Mouse (Mus musculus) megakaryocyte, embryonic 14.5 days (primary cell): ENCODE results near the gene Gm10447. TPM values are rescaled to one million over a fixed set of nuclear protein-coding genes. Genes with fewer than 3 reads are reported as not detected.
"Not testable (repeated sequence)": the region's sequence is repeated elsewhere in the genome, so short reads cannot be mapped to it uniquely, and the experiment has no call there.

ENCODE experiments used
- H3K27me3 ChIP-seq: replicated peaks from 2 replicates; pipeline ENCODE3; 2012; ENCODE audit warnings: inconsistent platforms
- H3K36me3 ChIP-seq: replicated peaks from 2 replicates; pipeline ENCODE3; 2012; ENCODE audit warnings: low read length, inconsistent platforms, mixed read lengths
- H3K4me1 ChIP-seq: 2 replicates; pipeline ENCODE4 v1.6.1; 2012; ENCODE audit warnings: inconsistent platforms
- H3K4me3 ChIP-seq: replicated peaks from 2 replicates; pipeline ENCODE3; 2012; ENCODE audit warnings: moderate library complexity, mild to moderate bottlenecking, inconsistent platforms
- H3K9me3 ChIP-seq: 2 replicates; pipeline ENCODE4 v1.6.1; 2012; ENCODE audit warnings: inconsistent platforms
- FLI1 ChIP-seq: IDR thresholded peaks from 2 replicates; pipeline ENCODE4 v1.6.1; 2012; ENCODE audit warnings: low read length, inconsistent platforms, mixed read lengths
- GATA1 ChIP-seq: IDR thresholded peaks from 3 replicates; pipeline ENCODE4 v1.6.1; 2012; ENCODE audit warnings: mixed read lengths, low read length, inconsistent platforms, borderline replicate concordance
- polyA plus RNA-seq: library from polyadenylated mRNA; stranded (reverse); fragments of >175 nt; gene quantifications from 2 replicates; pipeline ENCODE4 v1.2.3, GENCODE M21; 2012; ENCODE audit warnings: low replicate concordance; ENCODE audit not compliant: insufficient read depth

Gene Gm10447
- polyA plus RNA-seq, 1 experiment = not detected

DNA sequence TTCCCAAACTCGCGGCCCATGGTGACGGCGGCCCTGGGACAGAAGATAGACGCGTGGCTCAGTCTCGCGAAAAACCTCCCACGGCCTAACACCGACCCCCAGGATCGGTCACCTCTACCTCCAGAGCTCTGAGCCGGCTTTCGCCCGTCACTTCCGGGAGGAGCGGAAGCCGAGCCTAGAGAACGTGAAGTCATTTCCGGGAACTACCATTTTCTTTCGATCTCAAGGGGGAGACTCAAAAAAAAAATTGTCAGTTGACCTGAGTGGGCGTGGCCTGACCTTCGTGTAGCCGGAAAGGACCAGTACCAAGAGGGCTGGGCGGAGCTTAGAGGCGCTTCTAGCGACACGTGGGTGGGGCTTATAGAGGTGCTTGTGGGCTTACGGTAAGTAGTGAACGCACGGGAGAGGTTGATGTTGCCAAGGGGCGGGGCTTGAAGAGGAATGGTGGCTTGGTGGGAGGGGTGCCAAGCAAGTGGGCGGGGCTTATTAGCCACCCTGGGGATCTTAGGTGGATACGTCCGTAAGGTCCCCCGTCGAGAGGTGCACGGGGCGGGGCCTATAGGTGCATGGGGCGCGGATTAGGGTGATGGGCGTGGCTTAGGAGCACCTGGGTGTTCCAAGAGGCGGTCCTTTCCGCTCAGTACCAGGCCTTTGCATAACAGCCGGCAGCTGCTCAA is 26.1 kb downstream of the Gm10447 start, which contains the start of the genes Uqcrq and Gdf9:
TSS of gene Uqcrq (minus strand) at position 162 of the 677 bp plus-strand sequence.
TSS of gene Gdf9 (plus strand) at position 354 of the 677 bp plus-strand sequence.
- no peaks in the 10 kb centered on the region for H3K27me3 ChIP-seq
- no peaks in the 10 kb centered on the region for H3K9me3 ChIP-seq
- TF ChIP-seq GATA1 (no peak), FLI1 (0 out of 2 replicates have a peak, but pooled peaks have one; percentile 32)
- peak within 1 kb of the TSS; percentile 98 for H3K4me3 ChIP-seq
- H3K36me3 ChIP-seq = peaks cover 25% of the 10 kb centered on the region
- peaks cover 61% of the 10 kb centered on the region for H3K4me1 ChIP-seq

DNA sequence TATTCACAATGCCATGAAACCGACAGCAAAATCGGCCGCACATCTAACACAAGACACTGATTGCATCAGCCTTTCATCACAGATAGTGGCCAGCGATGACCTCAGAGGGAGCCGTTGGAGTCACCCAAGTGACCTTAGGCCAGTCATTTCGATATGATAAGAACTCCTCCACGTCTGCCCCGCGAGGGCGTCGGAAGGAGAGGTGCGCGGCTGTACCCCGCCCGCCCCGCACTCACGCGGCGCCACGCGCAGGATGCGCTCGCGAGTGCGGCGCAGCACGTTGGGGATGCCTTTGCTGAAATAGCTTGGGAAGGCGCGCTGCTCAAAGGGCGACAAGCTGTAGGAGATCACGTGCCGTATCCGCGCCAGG is 26.6 kb downstream of the Gm10447 start:
- TF ChIP-seq GATA1 = no peak
- Histone ChIP-seq H3K36me3 (peaks cover 30% of the 10 kb centered on the region), H3K9me3 (no peaks in the 10 kb centered on the region), H3K27me3 (no peaks in the 10 kb centered on the region), H3K4me1 (peaks cover 61% of the 10 kb centered on the region), H3K4me3 (peak overlapping the region; percentile 98)

DNA sequence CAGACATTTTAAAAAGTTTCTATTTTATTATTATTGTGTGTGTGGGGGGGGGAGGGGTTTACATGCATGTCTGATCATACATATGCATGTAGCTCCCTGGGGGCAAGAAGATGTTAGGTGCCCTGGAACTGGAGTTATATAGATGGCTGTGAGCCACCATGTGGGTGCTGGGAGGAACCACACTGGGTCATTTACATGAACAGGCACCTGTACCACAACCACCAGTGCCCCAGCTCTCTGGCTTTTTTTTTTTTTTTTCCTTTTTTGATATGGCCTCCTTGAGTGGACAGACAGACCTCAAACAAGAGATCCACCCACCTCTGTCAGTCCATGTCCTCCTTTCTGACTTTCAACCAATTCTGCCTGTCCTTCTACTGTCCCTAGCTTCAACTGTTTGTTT is 27.7 kb downstream of the Gm10447 start:
- Histone ChIP-seq H3K4me3 (peak overlapping the region; percentile 98), H3K4me1 (peaks cover 59% of the 10 kb centered on the region)

DNA sequence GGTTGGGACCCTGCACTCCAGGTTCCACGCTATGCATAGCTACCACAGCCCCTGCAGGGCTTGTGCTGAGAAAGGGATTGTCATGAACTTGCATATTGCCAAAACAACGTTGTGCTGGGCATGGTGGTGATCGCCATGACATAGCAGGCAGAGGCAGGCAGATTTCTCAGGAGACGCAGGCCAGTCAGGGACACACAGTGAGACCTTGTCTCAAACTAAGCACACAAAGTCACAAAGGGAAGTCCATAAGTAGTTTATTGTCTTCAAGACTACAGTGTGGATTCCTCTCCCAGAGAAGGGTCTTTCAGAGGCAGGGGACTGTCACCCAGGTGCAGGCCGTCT is 28.2 kb downstream of the Gm10447 start:
- Histone ChIP-seq H3K36me3 (peaks cover 44% of the 10 kb centered on the region), H3K27me3 (no peaks in the 10 kb centered on the region), H3K4me1 (peaks cover 57% of the 10 kb centered on the region), H3K4me3 (no peak overlapping the region), H3K9me3 (no peaks in the 10 kb centered on the region)
- TF ChIP-seq FLI1 (no peak), GATA1 (no peak)

More for the DNA sequence above, 27.7 kb downstream of the Gm10447 start:
- Histone ChIP-seq H3K9me3 (no peaks in the 10 kb centered on the region), H3K27me3 (no peaks in the 10 kb centered on the region), H3K36me3 (peaks cover 40% of the 10 kb centered on the region)
- no peak for TF ChIP-seq GATA1
- no peak for TF ChIP-seq FLI1

DNA sequence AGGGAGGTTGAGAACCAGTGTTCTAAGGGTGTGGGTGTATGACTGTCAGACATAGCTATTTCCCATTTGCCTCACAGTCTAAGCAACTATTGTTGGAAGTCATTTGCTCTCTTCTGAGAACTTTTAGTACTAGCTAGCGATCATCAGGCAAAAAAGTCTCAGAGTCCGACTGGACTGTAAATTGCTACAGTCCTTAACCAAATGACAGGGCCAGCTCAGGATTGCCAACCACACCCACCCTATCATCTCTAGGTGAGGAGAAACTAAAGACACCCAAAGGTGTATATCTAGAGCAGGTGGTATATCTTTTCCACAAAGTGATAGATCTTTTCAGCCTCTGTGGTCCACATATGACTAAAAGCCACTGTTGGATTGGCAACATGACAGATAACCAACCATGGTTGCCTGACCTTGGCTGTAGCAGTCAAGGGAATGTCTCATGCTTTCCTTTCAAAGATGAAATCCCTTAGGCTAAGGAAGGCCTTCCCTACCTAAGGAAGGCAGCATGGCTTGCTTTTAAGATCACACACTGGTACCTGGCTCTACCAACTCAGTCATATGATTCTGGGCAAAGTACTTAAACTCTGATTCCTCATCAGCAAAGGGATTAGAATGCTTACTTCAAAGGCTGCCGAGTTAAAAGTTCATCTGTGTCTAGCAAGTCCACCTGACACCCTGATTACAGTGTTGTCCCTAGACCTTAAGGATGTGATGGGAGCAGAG is 28.8 kb downstream of the Gm10447 start:
- H3K36me3 ChIP-seq = peaks cover 50% of the 10 kb centered on the region

DNA sequence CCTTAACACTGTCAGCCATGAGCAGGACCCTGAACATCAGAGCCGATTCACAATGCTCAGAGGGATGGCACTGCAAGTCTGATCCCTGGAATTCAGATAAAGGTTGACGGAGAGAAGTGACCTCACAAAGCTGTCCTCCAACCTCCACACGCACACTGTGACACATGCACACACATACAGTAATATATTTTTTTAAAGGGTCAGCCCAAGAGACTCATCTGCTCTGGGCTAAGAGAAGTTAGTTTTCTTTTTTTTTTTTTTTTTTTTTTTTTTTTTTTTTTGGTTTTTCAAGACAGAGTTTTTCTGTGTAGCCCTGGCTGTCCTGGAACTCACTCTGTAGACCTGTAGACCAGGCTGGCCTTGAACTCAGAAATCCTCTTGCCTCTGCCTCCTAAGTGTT is 30.0 kb downstream of the Gm10447 start:
- Histone ChIP-seq H3K36me3 (peaks cover 62% of the 10 kb centered on the region), H3K4me1 (peaks cover 40% of the 10 kb centered on the region)
- H3K4me3 ChIP-seq, H3K9me3 ChIP-seq, H3K27me3 ChIP-seq: not testable (repeated sequence)

More for the DNA sequence above, 28.8 kb downstream of the Gm10447 start:
- Histone ChIP-seq H3K4me1 (peaks cover 52% of the 10 kb centered on the region), H3K9me3 (no peaks in the 10 kb centered on the region), H3K27me3 (no peaks in the 10 kb centered on the region), H3K4me3 (no peak overlapping the region)
- no peak for TF ChIP-seq FLI1
- no peak for TF ChIP-seq GATA1

DNA sequence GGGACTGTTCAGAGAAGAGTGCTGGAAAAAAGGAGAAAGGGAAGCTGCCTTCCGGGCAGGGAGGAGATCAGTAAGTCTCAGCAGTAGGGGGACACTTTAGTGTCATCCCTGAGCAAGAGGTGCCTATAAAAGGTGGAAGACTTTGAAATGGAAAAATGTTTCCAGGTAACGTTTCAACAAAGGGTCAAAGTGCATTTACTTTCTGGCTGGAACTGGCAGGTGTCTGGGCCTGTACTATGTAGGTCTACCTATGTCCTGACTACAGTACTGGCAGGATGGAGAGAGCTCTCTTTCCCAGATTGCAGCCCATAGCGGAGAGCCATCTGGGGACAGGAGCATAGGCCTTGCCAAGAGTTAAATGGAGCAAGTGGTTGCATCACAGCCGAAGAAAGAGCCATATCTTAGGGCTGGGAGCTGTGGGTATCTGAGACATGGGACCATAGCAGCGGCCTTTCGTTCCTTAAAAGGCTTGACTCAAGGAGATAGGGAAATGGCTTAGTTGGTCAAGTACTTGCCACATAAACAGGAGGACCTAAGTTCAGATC is 31.1 kb downstream of the Gm10447 start:
- peaks cover 32% of the 10 kb centered on the region for H3K4me1 ChIP-seq
- TF ChIP-seq FLI1 (no peak), GATA1 (no peak)
- no peaks in the 10 kb centered on the region for H3K27me3 ChIP-seq
- no peak overlapping the region for H3K4me3 ChIP-seq
- H3K36me3 ChIP-seq = peaks cover 72% of the 10 kb centered on the region
- H3K9me3 ChIP-seq = no peaks in the 10 kb centered on the region

DNA sequence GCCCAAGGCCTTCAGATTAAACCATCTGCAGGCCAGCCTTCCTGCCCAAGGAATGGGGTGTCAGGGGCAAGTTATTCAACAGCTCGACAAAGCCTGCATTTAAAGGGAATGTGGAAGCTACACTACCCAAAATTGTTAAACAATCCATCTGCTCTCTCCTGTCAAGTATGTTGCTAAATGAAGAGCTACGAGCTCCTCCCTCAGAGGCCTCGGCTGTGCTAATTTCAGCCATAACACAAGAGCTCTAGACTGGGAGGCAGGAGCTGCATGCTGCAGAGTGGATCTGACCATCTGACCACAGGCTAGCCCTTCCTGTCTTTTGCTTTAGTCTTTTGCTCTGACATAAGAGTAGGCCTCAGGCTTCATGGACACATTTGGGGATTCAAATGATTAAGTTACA is 31.7 kb downstream of the Gm10447 start:
- Histone ChIP-seq H3K27me3 (no peaks in the 10 kb centered on the region), H3K4me3 (no peak overlapping the region), H3K4me1 (peaks cover 29% of the 10 kb centered on the region), H3K36me3 (peaks cover 78% of the 10 kb centered on the region), H3K9me3 (no peaks in the 10 kb centered on the region)
- TF ChIP-seq GATA1 (no peak), FLI1 (no peak)

DNA sequence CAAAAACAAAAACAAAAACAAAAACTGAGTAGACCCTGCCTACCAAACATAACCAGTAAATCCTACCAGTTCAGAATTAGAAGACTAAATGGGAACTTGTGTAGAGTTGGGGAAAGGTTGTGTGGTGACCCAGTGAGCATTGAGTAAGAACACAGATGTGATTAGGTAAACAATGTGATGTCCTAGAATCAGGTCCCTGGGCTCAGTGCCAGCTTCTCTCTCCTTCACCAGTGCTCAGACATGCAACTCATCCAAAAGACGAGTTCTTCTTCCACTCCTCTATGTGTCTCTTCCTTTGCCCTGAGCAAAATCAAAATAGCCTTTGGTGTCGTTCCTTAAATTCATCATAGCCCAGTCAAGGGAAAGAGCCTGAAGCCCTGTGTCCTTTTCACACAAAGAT is 32.1 kb downstream of the Gm10447 start:
- H3K36me3 ChIP-seq = peaks cover 82% of the 10 kb centered on the region
- no peaks in the 10 kb centered on the region for H3K9me3 ChIP-seq
- TF ChIP-seq GATA1 = no peak
- TF ChIP-seq FLI1 = no peak
- peaks cover 26% of the 10 kb centered on the region for H3K4me1 ChIP-seq
- H3K27me3 ChIP-seq = no peaks in the 10 kb centered on the region
- no peak overlapping the region for H3K4me3 ChIP-seq

DNA sequence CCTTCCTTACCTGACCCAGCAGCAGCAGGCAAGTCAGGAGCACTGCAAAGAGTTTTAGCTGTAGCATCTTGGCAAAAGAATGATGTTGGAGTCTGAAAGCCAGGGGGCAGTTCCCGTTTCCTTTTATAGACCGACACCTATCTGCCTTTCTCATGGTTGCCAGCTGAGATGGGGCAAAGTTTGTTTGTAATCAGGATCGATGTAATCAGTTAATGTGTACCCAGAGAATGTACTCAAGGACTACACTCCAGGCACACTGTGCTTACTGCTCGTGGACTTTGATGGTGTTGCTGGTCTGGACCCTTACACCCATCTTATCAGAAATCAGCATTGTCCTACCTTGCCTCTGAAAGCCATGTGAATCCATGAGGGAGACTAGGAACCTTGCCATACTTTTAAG is 33.9 kb downstream of the Gm10447 start, which contains the start of gene Leap2:
TSS of gene Leap2 (minus strand) at position 135 of the 400 bp plus-strand sequence.
- TF ChIP-seq FLI1 (no peak), GATA1 (no peak)
- no peaks in the 10 kb centered on the region for H3K27me3 ChIP-seq
- no peak within 1 kb of the TSS for H3K4me3 ChIP-seq
- H3K9me3 ChIP-seq = no peaks in the 10 kb centered on the region
- peaks cover 14% of the 10 kb centered on the region for H3K4me1 ChIP-seq
- H3K36me3 ChIP-seq = peaks cover 88% of the 10 kb centered on the region
